ENCODE assay signal across 3 mouse cellular contexts in genomic region chr10:111607381-111607780, GRCm38 (mm10).
DNase-seq lines count a peak whose midpoint lies in the region; ATAC-seq and TF ChIP-seq lines count a peak whose summit lies in the region.
"Not testable (repeated sequence)": the region's sequence is repeated elsewhere in the genome, so short reads cannot be mapped to it uniquely, and the experiment has no call there.

No protein-coding gene starts in this region.

- TF ChIP-seq POLR2A in liver, adult 2 months (IDR thresholded peaks at IDR 0.05; ENCODE audit: extremely low read depth, insufficient read depth, low read length): not testable (repeated sequence)

- peak; percentile 48 for ATAC-seq in liver, postnatal 0 days

- DNase-seq in heart, adult 11 months: peak; percentile 39
- peak; percentile 90 for DNase-seq in liver, adult 2 months (ENCODE audit: extremely low read depth, low read depth, low spot score)
- DNase-seq in liver, postnatal 0 days: not testable (repeated sequence)

- not testable (repeated sequence) for H3K79me2 ChIP-seq in liver, adult 2 months (ENCODE audit: control insufficient read depth, insufficient read depth, low read length)

- peaks cover 11% of the 10 kb centered on the region for H3K4me1 ChIP-seq in liver, adult 2 months (ENCODE audit: control insufficient read depth, insufficient read depth, low read length)
- not testable (repeated sequence) for H3K4me1 ChIP-seq in liver, postnatal 0 days (ENCODE audit: insufficient read depth)

- TF ChIP-seq EP300 in liver, postnatal 0 days (IDR thresholded peaks at IDR 0.05; ENCODE audit: low read depth): not testable (repeated sequence)

- H3K9ac ChIP-seq in liver, adult 2 months (ENCODE audit: low read depth, low read length): peak overlapping the region; percentile 45; the same call in 1 of the 2 replicates
- not testable (repeated sequence) for H3K9ac ChIP-seq in liver, postnatal 0 days (replicated peaks)

- H3K9me3 ChIP-seq in liver, postnatal 0 days (ENCODE audit: low read length): not testable (repeated sequence)

- H3K36me3 ChIP-seq in liver, adult 2 months (ENCODE audit: control insufficient read depth, insufficient read depth, low read length); liver, postnatal 0 days (replicated peaks; ENCODE audit: insufficient read depth, low read length): not testable (repeated sequence)

- WGBS in liver, adult 2 months: 30% methylated on average over 2 of the region's 2 CpGs
- WGBS in liver, postnatal 0 days (ENCODE audit: insufficient replicate concordance): 57% methylated on average over 2 of the region's 2 CpGs

- H3K4me3 ChIP-seq in liver, adult 2 months (ENCODE audit: insufficient read depth, low read depth, low read length); liver, postnatal 0 days (ENCODE audit: low read depth, low read length): not testable (repeated sequence)

- TF ChIP-seq CTCF in liver, adult 2 months (IDR thresholded peaks at IDR 0.05; ENCODE audit: low read depth, low read length); liver, postnatal 0 days (IDR thresholded peaks at IDR 0.05; ENCODE audit: low read depth): not testable (repeated sequence)

- not testable (repeated sequence) for H3K27me3 ChIP-seq in liver, adult 2 months (ENCODE audit: control insufficient read depth, insufficient read depth, low read length); liver, postnatal 0 days (ENCODE audit: insufficient read depth, low read length)

- peak overlapping the region; percentile 94 for H3K27ac ChIP-seq in liver, adult 2 months (replicated peaks; ENCODE audit: insufficient read depth, low read depth, low read length)
- H3K27ac ChIP-seq in liver, postnatal 0 days (ENCODE audit: low read depth): peak overlapping the region; percentile 94

- not testable (repeated sequence) for H3K4me2 ChIP-seq in liver, postnatal 0 days (ENCODE audit: low read depth, low read length)
